In genomic region chr2:57616525-57617225, GRCm38 (mm10) we compare ENCODE assay signal across 8 mouse cellular contexts.
A peak's percentile ranks its signal among the peaks of the same experiment; 100 is the strongest.
DNase-seq lines count a peak whose midpoint lies in the region; ATAC-seq and TF ChIP-seq lines count a peak whose summit lies in the region.

No protein-coding gene starts in this region.

- H3K36me3 ChIP-seq in lung, postnatal 0 days (ENCODE audit: insufficient read depth, low read length): no peaks in the 10 kb centered on the region
- H3K36me3 ChIP-seq in forebrain, embryonic 10.5 days (replicated peaks): no peaks in the 10 kb centered on the region
- no peaks in the 10 kb centered on the region for H3K36me3 ChIP-seq in midbrain, postnatal 0 days (ENCODE audit: insufficient read depth, low read length)

- H3K27ac ChIP-seq in lung, postnatal 0 days (ENCODE audit: low read length): no peak overlapping the region
- peak overlapping the region; percentile 81 for H3K27ac ChIP-seq in forebrain, embryonic 10.5 days
- H3K27ac ChIP-seq in midbrain, postnatal 0 days (ENCODE audit: low read depth, low read length): no peak overlapping the region

- DNase-seq in lung, postnatal 0 days (ENCODE audit: low spot score): peak; percentile 7
- no peak for DNase-seq in lung, adult 2 months
- DNase-seq in forebrain, embryonic 10.5 days (ENCODE audit: extremely low spot score, low spot score): peak; percentile 36
- DNase-seq in kidney, postnatal 10 days: peak; percentile 9
- DNase-seq in midbrain, postnatal 0 days (ENCODE audit: low spot score): peak; percentile 6
- DNase-seq in thymus, postnatal 36 days: no peak
- no peak for DNase-seq in right cerebral cortex, postnatal 14 days
- DNase-seq in thymus, adult 18-20 months: no peak

- WGBS in lung, postnatal 0 days: 3% methylated on average over 19 of the region's 19 CpGs
- WGBS in lung, adult 2 months: 9% methylated on average over 19 of the region's 19 CpGs
- under 1% methylated on average over 19 of the region's 19 CpGs for WGBS in forebrain, embryonic 10.5 days
- 4% methylated on average over 19 of the region's 19 CpGs for WGBS in midbrain, postnatal 0 days

- TF ChIP-seq POLR2A in lung, adult 2 months (IDR thresholded peaks at IDR 0.05; ENCODE audit: borderline replicate concordance, extremely low read depth, low read depth, low read length): no peak

- no peaks in the 10 kb centered on the region for H3K27me3 ChIP-seq in lung, postnatal 0 days (replicated peaks; ENCODE audit: insufficient read depth, low read length)
- peaks cover 23% of the 10 kb centered on the region for H3K27me3 ChIP-seq in forebrain, embryonic 10.5 days (ENCODE audit: poor library complexity, severe bottlenecking)
- no peaks in the 10 kb centered on the region for H3K27me3 ChIP-seq in midbrain, postnatal 0 days (ENCODE audit: insufficient read depth, low read length)

- peak overlapping the region; percentile 51 for H3K4me2 ChIP-seq in lung, postnatal 0 days (replicated peaks; ENCODE audit: low read depth, low read length)
- peak overlapping the region; percentile 55 for H3K4me2 ChIP-seq in midbrain, postnatal 0 days (ENCODE audit: low read depth, low read length, poor library complexity, severe bottlenecking)

- no peak for ATAC-seq in lung, postnatal 0 days
- no peak for ATAC-seq in midbrain, postnatal 0 days (ENCODE audit: low FRiP score)

- no peaks in the 10 kb centered on the region for H3K9me3 ChIP-seq in lung, postnatal 0 days (ENCODE audit: low read length)
- no peaks in the 10 kb centered on the region for H3K9me3 ChIP-seq in forebrain, embryonic 10.5 days
- no peaks in the 10 kb centered on the region for H3K9me3 ChIP-seq in midbrain, postnatal 0 days (ENCODE audit: low read length)

- peak overlapping the region; percentile 20; the same call in 1 of the 2 replicates for H3K4me3 ChIP-seq in lung, postnatal 0 days (ENCODE audit: low read depth, low read length)
- H3K4me3 ChIP-seq in lung, adult 2 months (replicated peaks; ENCODE audit: extremely low read depth, low read depth, low read length): no peak overlapping the region
- H3K4me3 ChIP-seq in forebrain, embryonic 10.5 days: peak overlapping the region; percentile 46
- H3K4me3 ChIP-seq in midbrain, postnatal 0 days (ENCODE audit: low read depth, low read length): peak overlapping the region; percentile 32

- H3K9ac ChIP-seq in lung, postnatal 0 days (replicated peaks; ENCODE audit: low read depth): no peak overlapping the region
- peak overlapping the region; percentile 33; the same call in 1 of the 2 replicates for H3K9ac ChIP-seq in midbrain, postnatal 0 days (replicated peaks; ENCODE audit: low read length, poor library complexity, severe bottlenecking)

- no peak for TF ChIP-seq EP300 in lung, postnatal 0 days (IDR thresholded peaks at IDR 0.05)

- H3K4me1 ChIP-seq in lung, postnatal 0 days (ENCODE audit: insufficient read depth, low read depth, low read length): no peaks in the 10 kb centered on the region
- H3K4me1 ChIP-seq in lung, adult 2 months (ENCODE audit: control insufficient read depth, insufficient read depth, low read length): no peaks in the 10 kb centered on the region
- peaks cover 47% of the 10 kb centered on the region for H3K4me1 ChIP-seq in forebrain, embryonic 10.5 days
- no peaks in the 10 kb centered on the region for H3K4me1 ChIP-seq in midbrain, postnatal 0 days (ENCODE audit: insufficient read depth, low read length)

- TF ChIP-seq CTCF in lung, postnatal 0 days (IDR thresholded peaks at IDR 0.05): no peak
- TF ChIP-seq CTCF in lung, adult 2 months (IDR thresholded peaks at IDR 0.05; ENCODE audit: insufficient read depth, low read length): no peak
- no peak for TF ChIP-seq CTCF in midbrain, postnatal 0 days (IDR thresholded peaks at IDR 0.05)

Comparison
In these comparisons a context has a peak if more than half of its experiments do, and no peak if none do; other contexts are left out.
1. DNase-seq: peak in lung, postnatal 0 days (single experiment), forebrain, embryonic 10.5 days (single experiment), kidney, postnatal 10 days (single experiment) and midbrain, postnatal 0 days (single experiment); none in lung, adult 2 months (single experiment), thymus, postnatal 36 days (0 of 2), right cerebral cortex, postnatal 14 days (single experiment) and thymus, adult 18-20 months (0 of 2).